Mouse (Mus musculus) limb, embryonic 15.5 days (tissue): Measurements from ENCODE around the gene Gm45717. TPM values are rescaled to one million over a fixed set of nuclear protein-coding genes. Genes with fewer than 3 reads are reported as not detected.
A peak's percentile ranks its signal among the peaks of the same experiment; 100 is the strongest.

Source experiments
- ATAC-seq: fragments of 200-750 bp; cut with Nextera tagmentation; 2 replicates; pipeline ENCODE4 v1.8.0; 2017; ENCODE audit warnings: low read depth, moderate TSS enrichment; ENCODE audit not compliant: insufficient number of reproducible peaks, low FRiP score, low TSS enrichment
- H3K27ac ChIP-seq: fragments of 300-500 bp; sonication (generic); 2 replicates; pipeline ENCODE4 v1.5.1; 2015; ENCODE audit warnings: moderate library complexity, mild to moderate bottlenecking, inconsistent platforms
- H3K27me3 ChIP-seq: fragments of 300-500 bp; sonication (generic); 2 replicates; pipeline ENCODE4 v1.6.1; 2015; ENCODE audit warnings: inconsistent platforms
- H3K36me3 ChIP-seq: fragments of 300-500 bp; sonication (generic); 2 replicates; pipeline ENCODE4 v1.6.1; 2015; ENCODE audit warnings: inconsistent platforms
- H3K4me1 ChIP-seq: fragments of 300-500 bp; sonication (generic); 2 replicates; pipeline ENCODE4 v1.6.1; 2015; ENCODE audit warnings: inconsistent platforms
- H3K4me2 ChIP-seq: fragments of 300-500 bp; sonication (generic); 2 replicates; pipeline ENCODE4 v1.6.1; 2015; ENCODE audit warnings: mild to moderate bottlenecking, inconsistent platforms
- H3K4me3 ChIP-seq: fragments of 300-500 bp; sonication (generic); 2 replicates; pipeline ENCODE4 v1.5.1; 2015; ENCODE audit warnings: mild to moderate bottlenecking, inconsistent platforms
- H3K9ac ChIP-seq: fragments of 300-500 bp; sonication (generic); 2 replicates; pipeline ENCODE4 v1.6.1; 2015; ENCODE audit warnings: inconsistent platforms
- H3K9me3 ChIP-seq: fragments of 300-500 bp; sonication (generic); 2 replicates; pipeline ENCODE4 v1.6.1; 2016; ENCODE audit warnings: inconsistent platforms
- WGBS: fragments of 180-500 bp; shearing (Covaris S2); methylation state at CpG from one replicate; pipeline ENCODE4 v1.1.7; 2015; 5-methylcytosine and 5-hydroxymethylcytosine counted together
- polyA plus RNA-seq: library from polyadenylated mRNA; unstranded; fragments of >200 nt; fragmentation: Nextera tagmentation; extraction: Ambion mirVana; gene quantifications from 2 replicates; pipeline ENCODE4 v1.2.1, GENCODE M21; 2015

Gm45717 gene
- polyA plus RNA-seq, 1 experiment from 2014 or later: 0.47 TPM

- Histone ChIP-seq H3K4me3 (no peak overlapping the region; the same call in 1 of the 2 replicates), H3K4me1 (peaks cover 33% of the 10 kb centered on the region), H3K27ac (peak overlapping the region; percentile 97), H3K9me3 (no peaks in the 10 kb centered on the region), H3K4me2 (peak overlapping the region; percentile 30), H3K9ac (no peak overlapping the region), H3K27me3 (peaks cover 8% of the 10 kb centered on the region; the same call in 1 of the 2 replicates), H3K36me3 (peaks cover 3% of the 10 kb centered on the region; the same call in 1 of the 2 replicates)
- WGBS: 3% methylated on average over 8 of the region's 8 CpGs
- ATAC-seq: peak; percentile 21; the same call in 1 of the 2 replicates
Observed at GRCm38 (mm10) chr7:140939669-140940171, 16.0 kb downstream of the Gm45717 start.

DNA sequence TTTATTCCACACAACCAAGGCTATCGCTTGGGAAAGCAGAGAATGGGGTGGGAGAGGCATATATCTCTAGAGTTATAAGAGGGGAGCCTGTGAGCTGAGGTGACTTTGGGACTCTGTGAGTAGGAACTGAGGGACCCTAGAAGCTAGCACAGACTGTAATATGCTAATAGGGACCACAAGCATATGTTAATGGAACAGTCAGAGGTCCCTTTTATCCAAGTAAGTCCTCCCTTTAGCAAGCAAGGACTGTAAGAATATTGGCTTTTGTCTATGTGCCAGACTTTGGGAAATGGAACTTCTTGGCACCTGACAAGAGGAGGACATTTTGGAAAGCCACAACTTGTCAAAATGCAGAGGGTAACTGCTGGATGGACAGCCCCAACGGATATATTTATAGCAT is 16.8 kb downstream of the Gm45717 start:
- WGBS: 24% methylated on average over 2 of the region's 2 CpGs
- Histone ChIP-seq H3K9ac (no peak overlapping the region), H3K27ac (peak overlapping the region; percentile 97), H3K4me1 (peaks cover 33% of the 10 kb centered on the region), H3K27me3 (peaks cover 14% of the 10 kb centered on the region), H3K4me2 (no peak overlapping the region), H3K4me3 (no peak overlapping the region), H3K36me3 (no peaks in the 10 kb centered on the region), H3K9me3 (no peaks in the 10 kb centered on the region)
- no peak for ATAC-seq

GRCm38 (mm10) chr7:140938436-140938835 is 17.3 kb downstream of the Gm45717 start:
- no peak overlapping the region for H3K4me2 ChIP-seq
- WGBS: 44% methylated on average over 3 of the region's 3 CpGs
- peaks cover 14% of the 10 kb centered on the region for H3K27me3 ChIP-seq
- no peak overlapping the region for H3K4me3 ChIP-seq
- ATAC-seq: no peak
- peaks cover 33% of the 10 kb centered on the region for H3K4me1 ChIP-seq
- H3K27ac ChIP-seq: no peak overlapping the region
- H3K9me3 ChIP-seq: no peaks in the 10 kb centered on the region
- no peak overlapping the region for H3K9ac ChIP-seq
- no peaks in the 10 kb centered on the region for H3K36me3 ChIP-seq

GRCm38 (mm10) chr7:140927181-140927580 is 28.6 kb downstream of the Gm45717 start:
- peaks cover 34% of the 10 kb centered on the region for H3K27me3 ChIP-seq
- H3K9ac ChIP-seq: no peak overlapping the region
- no peaks in the 10 kb centered on the region for H3K36me3 ChIP-seq
- no peak overlapping the region for H3K27ac ChIP-seq
- WGBS: 87% methylated on average over 6 of the region's 6 CpGs
- H3K4me3 ChIP-seq: no peak overlapping the region
- H3K4me2 ChIP-seq: no peak overlapping the region
- H3K9me3 ChIP-seq: no peaks in the 10 kb centered on the region
- peaks cover 12% of the 10 kb centered on the region for H3K4me1 ChIP-seq
- ATAC-seq: no peak

DNA sequence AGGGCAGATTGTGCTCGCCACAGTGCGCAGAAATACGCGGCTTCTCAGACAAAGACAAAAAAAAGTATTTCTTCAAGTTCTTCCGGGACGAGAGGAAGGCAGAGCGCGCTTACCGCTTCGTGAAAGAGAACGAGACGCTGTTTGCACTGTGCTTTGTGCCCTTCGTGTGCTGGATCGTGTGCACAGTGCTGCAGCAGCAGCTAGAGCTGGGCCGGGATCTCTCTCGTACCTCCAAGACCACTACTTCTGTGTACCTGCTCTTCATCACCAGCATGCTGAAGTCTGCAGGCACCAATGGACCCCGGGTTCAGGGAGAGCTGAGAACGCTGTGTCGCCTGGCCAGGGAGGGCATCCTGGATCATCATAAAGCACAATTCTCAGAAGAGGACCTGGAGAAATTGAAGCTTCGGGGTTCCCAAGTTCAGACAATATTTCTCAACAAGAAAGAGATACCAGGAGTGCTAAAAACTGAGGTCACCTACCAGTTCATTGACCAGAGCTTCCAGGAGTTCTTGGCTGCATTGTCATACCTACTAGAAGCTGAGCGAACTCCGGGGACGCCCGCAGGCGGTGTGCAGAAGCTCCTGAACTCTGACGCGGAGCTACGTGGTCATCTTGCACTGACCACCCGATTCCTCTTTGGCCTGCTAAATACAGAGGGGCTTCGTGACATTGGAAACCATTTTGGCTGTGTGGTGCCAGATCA is 32.5 kb downstream of the Gm45717 start:
- H3K4me2 ChIP-seq: peak overlapping the region; percentile 72
- peaks cover 65% of the 10 kb centered on the region for H3K27me3 ChIP-seq
- H3K9ac ChIP-seq: no peak overlapping the region
- no peaks in the 10 kb centered on the region for H3K9me3 ChIP-seq
- peak overlapping the region; percentile 35 for H3K4me3 ChIP-seq
- no peaks in the 10 kb centered on the region for H3K36me3 ChIP-seq
- H3K4me1 ChIP-seq: peaks cover 15% of the 10 kb centered on the region
- H3K27ac ChIP-seq: no peak overlapping the region
- no peak for ATAC-seq
- WGBS: 23% methylated on average over 30 of the region's 30 CpGs

DNA sequence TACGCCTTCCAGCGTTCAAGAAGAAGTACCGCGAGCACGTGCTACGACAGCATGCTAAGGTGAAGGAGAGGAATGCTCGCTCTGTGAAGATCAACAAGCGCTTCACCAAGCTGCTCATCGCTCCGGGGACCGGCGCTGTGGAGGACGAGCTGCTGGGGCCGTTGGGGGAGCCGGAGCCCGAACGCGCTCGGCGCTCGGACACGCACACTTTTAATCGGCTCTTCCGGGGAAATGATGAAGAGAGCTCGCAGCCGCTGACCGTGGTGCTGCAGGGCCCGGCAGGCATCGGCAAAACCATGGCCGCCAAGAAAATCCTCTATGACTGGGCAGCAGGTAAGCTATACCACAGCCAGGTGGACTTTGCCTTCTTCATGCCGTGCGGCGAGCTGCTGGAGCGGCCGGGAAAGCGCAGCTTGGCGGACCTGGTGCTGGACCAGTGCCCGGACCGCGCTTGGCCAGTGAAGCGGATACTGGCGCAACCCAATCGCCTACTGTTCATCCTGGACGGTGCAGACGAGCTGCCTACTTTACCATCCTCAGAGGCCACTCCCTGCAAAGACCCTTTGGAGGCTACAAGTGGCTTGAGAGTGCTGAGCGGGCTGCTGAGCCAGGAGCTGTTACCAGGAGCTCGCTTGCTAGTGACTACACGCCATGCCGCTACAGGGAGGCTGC is 33.2 kb downstream of the Gm45717 start:
- WGBS: under 1% methylated on average over 49 of the region's 49 CpGs
- Histone ChIP-seq H3K27me3 (peaks cover 65% of the 10 kb centered on the region), H3K4me2 (peak overlapping the region; percentile 72), H3K4me3 (peak overlapping the region; percentile 35), H3K36me3 (no peaks in the 10 kb centered on the region), H3K27ac (no peak overlapping the region), H3K9ac (no peak overlapping the region), H3K9me3 (no peaks in the 10 kb centered on the region), H3K4me1 (peaks cover 15% of the 10 kb centered on the region)
- ATAC-seq: no peak

DNA sequence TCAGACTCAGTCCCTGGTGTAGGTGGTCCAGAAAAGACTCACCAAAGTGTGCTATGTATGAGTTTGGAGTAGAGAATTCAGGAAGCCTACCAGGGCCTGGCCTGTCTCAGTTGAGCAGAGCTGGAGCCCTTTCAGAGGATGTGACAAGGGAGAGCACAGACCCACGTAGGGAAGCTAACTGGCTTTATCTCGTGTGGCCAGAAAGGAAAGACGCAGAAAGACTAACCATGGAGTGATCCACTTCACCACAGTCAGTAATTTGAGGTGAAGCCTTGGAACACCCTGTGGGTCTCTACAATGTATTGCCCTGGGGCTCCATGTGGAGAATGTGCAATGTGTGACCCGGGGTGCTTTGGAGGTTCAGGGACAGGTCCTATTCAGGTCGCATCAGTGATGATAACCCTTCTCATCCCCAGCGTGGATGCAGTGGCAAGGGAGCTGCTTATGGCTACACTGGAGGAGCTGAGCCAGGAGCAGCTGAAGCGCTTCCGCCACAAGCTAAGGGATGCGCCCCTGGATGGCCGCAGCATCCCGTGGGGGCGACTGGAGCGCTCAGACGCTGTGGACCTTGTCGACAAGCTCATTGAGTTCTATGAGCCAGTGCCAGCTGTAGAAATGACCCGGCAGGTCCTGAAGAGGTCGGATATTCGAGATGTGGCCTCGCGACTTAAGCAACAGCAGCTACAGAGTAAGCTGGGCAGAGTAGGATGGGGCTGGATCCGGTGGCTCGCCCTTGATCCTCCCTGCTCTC is 34.3 kb downstream of the Gm45717 start:
- Histone ChIP-seq H3K9ac (no peak overlapping the region), H3K27me3 (peaks cover 65% of the 10 kb centered on the region), H3K27ac (no peak overlapping the region), H3K9me3 (no peaks in the 10 kb centered on the region), H3K36me3 (no peaks in the 10 kb centered on the region), H3K4me3 (no peak overlapping the region), H3K4me2 (no peak overlapping the region), H3K4me1 (peaks cover 15% of the 10 kb centered on the region)
- no peak for ATAC-seq
- 27% methylated on average over 22 of the region's 22 CpGs for WGBS

- H3K36me3 ChIP-seq: no peaks in the 10 kb centered on the region
- no peak within 1 kb of the TSS for H3K9ac ChIP-seq
- H3K4me2 ChIP-seq: no peak within 1 kb of the TSS
- 69% methylated on average over 8 of the region's 8 CpGs for WGBS
- peaks cover 15% of the 10 kb centered on the region for H3K4me1 ChIP-seq
- no peak within 1 kb of the TSS for H3K4me3 ChIP-seq
- peaks cover 64% of the 10 kb centered on the region for H3K27me3 ChIP-seq
- no peak within 1 kb of the TSS for H3K27ac ChIP-seq
- ATAC-seq: no peak
- no peaks in the 10 kb centered on the region for H3K9me3 ChIP-seq
Observed at GRCm38 (mm10) chr7:140920418-140921029, 35.2 kb downstream of the Gm45717 start, which contains the start of gene Nlrp6. TSS of gene Nlrp6 (plus strand) at chr7:140920902.

- Histone ChIP-seq H3K4me1 (peaks cover 15% of the 10 kb centered on the region), H3K9me3 (no peaks in the 10 kb centered on the region), H3K4me2 (no peak overlapping the region), H3K27ac (no peak overlapping the region), H3K27me3 (peaks cover 58% of the 10 kb centered on the region), H3K9ac (no peak overlapping the region), H3K4me3 (no peak overlapping the region), H3K36me3 (no peaks in the 10 kb centered on the region)
- 69% methylated on average over 4 of the region's 4 CpGs for WGBS
- no peak for ATAC-seq
Observed at GRCm38 (mm10) chr7:140919911-140920310, 35.8 kb downstream of the Gm45717 start.

DNA sequence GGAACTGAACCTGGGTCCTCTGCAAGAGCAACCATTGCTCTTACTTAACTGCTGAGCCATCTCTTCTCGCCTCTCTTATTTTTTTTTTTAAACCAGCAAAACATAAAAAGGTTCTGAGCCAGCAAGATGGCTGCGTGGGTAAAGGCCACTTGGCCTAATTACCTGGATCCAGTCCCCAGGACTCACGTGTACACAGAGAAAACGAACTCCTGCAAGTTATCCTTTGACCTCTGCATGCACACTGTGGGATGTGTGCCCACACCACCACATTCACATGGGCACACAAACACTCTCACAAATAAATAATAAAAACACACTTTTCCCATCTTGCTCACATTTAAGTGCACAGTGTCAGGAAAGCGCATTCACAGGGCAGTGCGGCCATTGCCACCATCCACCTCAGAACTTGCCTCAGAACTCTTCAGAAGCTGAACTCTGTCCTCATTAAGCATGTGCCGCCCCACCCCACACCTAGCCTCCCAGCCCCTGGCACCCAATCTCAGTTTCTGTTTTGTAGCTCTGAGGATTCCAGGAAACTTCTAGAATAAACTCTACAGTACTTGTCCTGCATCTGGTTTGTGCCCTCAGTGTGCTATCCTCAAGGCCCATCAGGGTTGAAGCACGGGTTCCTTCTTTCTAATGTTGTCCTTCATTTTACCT is 41.6 kb downstream of the Gm45717 start:
- no peak overlapping the region for H3K27ac ChIP-seq
- peaks cover under 1% of the 10 kb centered on the region; the same call in 1 of the 2 replicates for H3K4me1 ChIP-seq
- WGBS: 77% methylated on average over 8 of the region's 8 CpGs
- ATAC-seq: no peak
- no peak overlapping the region for H3K4me2 ChIP-seq
- no peaks in the 10 kb centered on the region for H3K9me3 ChIP-seq
- H3K27me3 ChIP-seq: peaks cover under 1% of the 10 kb centered on the region
- no peak overlapping the region for H3K4me3 ChIP-seq
- no peaks in the 10 kb centered on the region for H3K36me3 ChIP-seq
- no peak overlapping the region for H3K9ac ChIP-seq

DNA sequence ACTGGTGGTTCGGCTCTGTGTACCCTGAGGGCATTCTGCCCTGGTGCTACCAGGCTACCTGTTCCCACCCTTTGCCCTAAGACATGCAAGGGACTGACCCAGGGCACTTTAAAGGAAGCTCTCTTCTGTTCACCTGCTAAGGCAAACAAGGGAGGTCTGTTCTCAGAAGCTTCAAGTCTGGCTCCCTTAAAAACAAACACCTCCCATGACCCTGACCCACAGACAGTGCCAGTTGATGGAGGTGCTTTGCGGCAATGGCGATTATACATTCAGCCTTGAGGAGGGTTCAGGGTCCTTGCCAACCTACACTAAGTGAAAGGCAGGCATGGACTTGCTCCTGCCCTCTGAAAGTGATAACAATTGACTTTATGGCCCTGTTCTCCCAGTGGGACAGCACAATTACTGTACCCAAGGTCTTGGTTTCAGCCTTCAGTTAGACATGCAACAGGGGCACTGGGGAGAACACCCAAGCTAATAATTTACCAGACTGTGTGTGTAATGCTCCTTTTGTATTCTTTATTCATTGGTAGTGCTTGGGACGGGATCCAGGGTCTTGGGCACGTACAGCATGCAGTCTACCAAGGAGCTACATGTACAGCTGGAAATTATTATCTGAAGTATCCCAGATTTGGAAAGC is 42.8 kb downstream of the Gm45717 start:
- H3K27me3 ChIP-seq: no peaks in the 10 kb centered on the region; the same call in 1 of the 2 replicates
- H3K4me2 ChIP-seq: no peak overlapping the region
- 55% methylated on average over 5 of the region's 5 CpGs for WGBS
- ATAC-seq: no peak
- H3K27ac ChIP-seq: no peak overlapping the region
- peaks cover 10% of the 10 kb centered on the region for H3K4me1 ChIP-seq
- H3K4me3 ChIP-seq: no peak overlapping the region
- H3K9me3 ChIP-seq: no peaks in the 10 kb centered on the region
- H3K9ac ChIP-seq: no peak overlapping the region
- no peaks in the 10 kb centered on the region for H3K36me3 ChIP-seq
